ENCODE assay signal across 1 mouse cellular context in the genomic region with DNA sequence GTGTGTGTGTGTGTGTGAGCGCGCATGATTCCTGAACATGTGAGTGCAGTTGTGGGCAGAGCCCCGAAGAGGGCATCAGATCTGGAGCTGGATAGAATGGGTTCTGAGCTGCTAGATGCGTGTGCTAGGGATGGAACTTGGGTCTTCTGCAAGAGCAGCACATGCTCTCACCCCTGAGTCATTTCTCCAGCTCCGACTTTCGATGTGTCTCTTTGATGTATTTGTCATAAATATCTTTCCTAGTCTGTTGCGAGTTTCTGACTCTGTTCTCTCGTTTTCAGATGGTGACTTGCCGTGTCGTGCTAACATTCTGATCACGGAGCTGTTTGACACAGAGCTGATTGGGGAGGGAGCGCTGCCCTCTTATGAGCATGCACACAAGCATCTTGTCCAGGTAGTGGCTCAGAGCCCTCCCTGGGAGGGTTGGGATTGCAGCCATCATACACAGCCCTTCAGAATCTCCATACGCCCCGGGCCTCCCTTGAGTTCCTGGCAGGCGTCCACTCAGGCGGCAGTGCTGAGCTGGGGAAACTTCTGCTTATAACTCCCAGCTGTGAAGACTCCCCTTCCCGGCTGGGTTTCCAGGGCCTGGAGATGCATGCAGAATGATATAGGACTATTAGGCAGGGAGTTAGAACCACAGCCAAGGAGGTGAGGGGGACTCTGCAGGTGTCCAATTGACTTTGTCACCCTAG.
TF ChIP-seq lines count a peak whose summit lies in the region.

No protein-coding gene starts in this region.

TF ChIP-seq in CH12.LX, 34 proteins besides CTCF, POLR2A, EP300 and RAD21 (continued from another document):
- TF ChIP-seq SIN3A (IDR thresholded peaks at IDR 0.05; ENCODE audit: low read length) (no peak), JUND (conservative IDR thresholded peaks at IDR 0.05; ENCODE audit: low read depth, low read length) (peak; percentile 31; the same call in 1 of the 2 replicates), MAFK (IDR thresholded peaks at IDR 0.05; ENCODE audit: insufficient replicate concordance, low read length) (no peak), MAZ (IDR thresholded peaks at IDR 0.05; ENCODE audit: low read depth, low read length) (no peak), ZC3H11A (IDR thresholded peaks at IDR 0.05; ENCODE audit: low read depth, low read length) (no peak), ZNF384 (IDR thresholded peaks at IDR 0.05; ENCODE audit: low read depth, low read length) (no peak), ZKSCAN1 (IDR thresholded peaks at IDR 0.05; ENCODE audit: borderline replicate concordance, low read depth, low read length) (no peak), HCFC1 (IDR thresholded peaks at IDR 0.05; ENCODE audit: low read depth, low read length) (no peak), BHLHE40 (IDR thresholded peaks at IDR 0.05; ENCODE audit: low read depth, low read length) (peak; percentile 42; the same call in 1 of the 2 replicates), IRF4 (IDR thresholded peaks at IDR 0.05; ENCODE audit: low read depth, low read length) (peak; percentile 67), KAT2A (IDR thresholded peaks at IDR 0.05; ENCODE audit: insufficient replicate concordance, low read length) (no peak), TCF12 (IDR thresholded peaks at IDR 0.05; ENCODE audit: low read depth, low read length) (no peak), PAX5 (IDR thresholded peaks at IDR 0.05; ENCODE audit: low read length) (no peak), TBP (conservative IDR thresholded peaks at IDR 0.05; ENCODE audit: low read depth, low read length) (no peak)
